Mouse (Mus musculus) midbrain, embryonic 14.5 days (tissue): Measurements from ENCODE around the gene Sgpp1. TPM values are rescaled to one million over a fixed set of nuclear protein-coding genes. Genes with fewer than 3 reads are reported as not detected.

Source experiments
- ATAC-seq: fragments of 200-750 bp; cut with Nextera tagmentation; 2 replicates; pipeline ENCODE4 v1.8.0; 2017; ENCODE audit warnings: moderate number of reproducible peaks, moderate library complexity; ENCODE audit not compliant: low FRiP score, low TSS enrichment
- DNase-seq: peaks from one replicate; pipeline ENCODE4 v3.0.0-alpha.2; 2015
- H3K27ac ChIP-seq: fragments of 300-500 bp; sonication (generic); replicated peaks from 2 replicates; pipeline ENCODE4 v1.5.1; 2014; ENCODE audit warnings: mild to moderate bottlenecking, low read depth, low read length, moderate library complexity
- H3K27me3 ChIP-seq: fragments of 300-500 bp; sonication (generic); 2 replicates; pipeline ENCODE4 v1.6.1; 2014; ENCODE audit warnings: low read length, control low read depth, mixed read lengths; ENCODE audit not compliant: control insufficient read depth, insufficient read depth
- H3K36me3 ChIP-seq: fragments of 300-500 bp; sonication (generic); 2 replicates; pipeline ENCODE4 v1.6.1; 2014; ENCODE audit warnings: low read length, control low read depth; ENCODE audit not compliant: control insufficient read depth, insufficient read depth
- H3K4me1 ChIP-seq: fragments of 300-500 bp; sonication (generic); 2 replicates; pipeline ENCODE4 v1.6.1; 2014; ENCODE audit warnings: mild to moderate bottlenecking, antibody characterized with exemption, low read length, control low read depth; ENCODE audit not compliant: control insufficient read depth, insufficient read depth
- H3K4me2 ChIP-seq: fragments of 300-500 bp; sonication (generic); 2 replicates; pipeline ENCODE4 v1.6.1; 2014; ENCODE audit warnings: mild to moderate bottlenecking, low read length, moderate library complexity
- H3K4me3 ChIP-seq: fragments of 300-500 bp; sonication (generic); replicated peaks from 2 replicates; pipeline ENCODE4 v1.5.1; 2014; ENCODE audit warnings: low read depth, low read length
- H3K9ac ChIP-seq: fragments of 300-500 bp; sonication (generic); replicated peaks from 2 replicates; pipeline ENCODE4 v1.6.1; 2014; ENCODE audit warnings: mild to moderate bottlenecking, low read length, moderate library complexity
- H3K9me3 ChIP-seq: fragments of 300-500 bp; sonication (generic); 2 replicates; pipeline ENCODE4 v1.6.1; 2016; ENCODE audit warnings: low read length, control low read depth, mixed read lengths; ENCODE audit not compliant: control insufficient read depth
- WGBS: fragments of 180-500 bp; shearing (Covaris S2); extraction: QIAGEN DNeasy Blood & Tissue Kit; methylation state at CpG from one replicate; pipeline ENCODE4 v1.1.7; 2014; 5-methylcytosine and 5-hydroxymethylcytosine counted together
- polyA plus RNA-seq: library from polyadenylated mRNA; unstranded; fragments of >200 nt; fragmentation: Nextera tagmentation; extraction: Ambion mirVana; gene quantifications from 2 replicates; pipeline ENCODE4 v1.2.1, GENCODE M21; 2014

Gene Sgpp1
- polyA plus RNA-seq, 1 experiment from 2014 or later = 14.6 TPM

GRCm38 (mm10) chr12:75765751-75766150, 30.2 kb upstream of the Sgpp1 start:
- Histone ChIP-seq H3K9ac (no peak overlapping the region), H3K4me2 (no peak overlapping the region), H3K27ac (no peak overlapping the region), H3K27me3 (no peaks in the 10 kb centered on the region), H3K36me3 (no peaks in the 10 kb centered on the region), H3K4me3 (no peak overlapping the region), H3K9me3 (no peaks in the 10 kb centered on the region), H3K4me1 (no peaks in the 10 kb centered on the region)
- WGBS = 91% methylated on average over 3 of the region's 3 CpGs
- ATAC-seq = no peak
- DNase-seq = no peak

DNA sequence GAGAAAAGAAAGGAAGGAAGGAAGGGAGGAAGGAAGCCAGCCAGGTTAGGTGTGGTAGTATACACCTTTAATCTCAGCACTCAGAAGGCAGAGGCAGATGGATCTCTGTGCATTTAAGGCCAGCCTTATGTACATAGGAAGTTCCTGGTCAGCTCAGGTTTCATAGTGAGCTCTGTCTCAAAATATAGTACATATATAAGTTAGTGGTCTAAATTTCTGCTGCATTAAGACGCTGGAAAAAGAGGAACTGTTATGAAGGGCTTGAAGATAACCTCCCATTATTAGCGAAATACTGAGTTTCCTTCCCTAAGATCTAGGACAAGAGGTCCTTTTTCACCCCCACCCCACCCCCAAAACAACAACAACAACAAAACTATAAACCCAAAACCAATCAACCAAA, 20.9 kb upstream of the Sgpp1 start:
- H3K4me2 ChIP-seq = no peak overlapping the region
- no peaks in the 10 kb centered on the region for H3K4me1 ChIP-seq
- 93% methylated on average over 2 of the region's 2 CpGs for WGBS
- H3K9me3 ChIP-seq = no peaks in the 10 kb centered on the region
- no peak overlapping the region for H3K27ac ChIP-seq
- ATAC-seq (no peak), DNase-seq (no peak)
- H3K9ac ChIP-seq = no peak overlapping the region
- H3K4me3 ChIP-seq = no peak overlapping the region
- no peaks in the 10 kb centered on the region for H3K27me3 ChIP-seq
- no peaks in the 10 kb centered on the region for H3K36me3 ChIP-seq

GRCm38 (mm10) chr12:75753730-75754129, 18.2 kb upstream of the Sgpp1 start:
- no peak overlapping the region for H3K4me2 ChIP-seq
- WGBS = 92% methylated on average over 8 of the region's 8 CpGs
- H3K4me1 ChIP-seq = no peaks in the 10 kb centered on the region
- no peaks in the 10 kb centered on the region for H3K36me3 ChIP-seq
- H3K27me3 ChIP-seq = no peaks in the 10 kb centered on the region
- ATAC-seq (no peak), DNase-seq (no peak)
- H3K4me3 ChIP-seq = no peak overlapping the region
- no peaks in the 10 kb centered on the region for H3K9me3 ChIP-seq
- H3K27ac ChIP-seq = no peak overlapping the region
- H3K9ac ChIP-seq = no peak overlapping the region

DNA sequence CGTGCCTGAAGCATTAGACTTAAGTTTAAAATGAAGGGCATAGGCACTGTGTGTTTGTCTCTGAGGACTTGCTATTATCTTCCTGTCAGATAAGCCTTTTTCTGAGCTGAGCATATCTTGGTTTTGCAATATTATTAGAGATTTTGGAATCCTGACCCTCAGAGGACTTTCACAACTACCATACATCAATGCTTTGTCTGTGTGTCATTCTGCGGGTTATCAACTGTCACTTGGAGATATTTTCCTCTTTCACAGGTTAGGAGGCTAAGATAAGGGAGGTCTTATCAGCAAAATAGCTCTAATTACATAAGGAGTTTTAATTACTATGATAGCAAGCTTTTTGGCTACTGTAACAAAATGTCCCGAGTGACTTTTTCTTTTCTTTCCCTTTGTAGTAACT, 16.5 kb upstream of the Sgpp1 start:
- Histone ChIP-seq H3K9ac (no peak overlapping the region), H3K27me3 (no peaks in the 10 kb centered on the region), H3K27ac (no peak overlapping the region), H3K4me2 (no peak overlapping the region), H3K36me3 (no peaks in the 10 kb centered on the region), H3K4me3 (no peak overlapping the region), H3K4me1 (no peaks in the 10 kb centered on the region), H3K9me3 (no peaks in the 10 kb centered on the region)
- DNase-seq (no peak), ATAC-seq (no peak)
- WGBS = 88% methylated on average over 3 of the region's 3 CpGs

DNA sequence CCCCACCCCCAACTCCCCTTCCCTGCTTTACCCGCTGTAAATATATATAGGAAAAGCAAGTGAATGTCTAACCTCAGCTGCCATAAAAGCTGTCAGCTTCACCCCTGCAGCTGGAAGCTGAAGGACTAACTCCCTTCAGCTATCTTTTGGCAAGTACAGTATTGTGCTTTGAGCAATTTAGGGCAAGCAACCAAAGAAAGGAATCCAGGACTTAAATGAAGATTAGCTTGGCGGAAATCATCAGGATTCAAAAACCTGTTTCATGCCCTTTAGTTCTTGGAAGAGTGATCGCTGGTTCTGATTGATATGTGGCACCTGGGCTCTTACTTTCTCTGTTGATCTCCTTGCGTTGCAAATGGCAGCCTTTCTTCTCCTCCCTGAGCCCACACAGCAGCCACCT, 13.0 kb upstream of the Sgpp1 start:
- DNase-seq (no peak), ATAC-seq (no peak)
- WGBS = 63% methylated on average over 4 of the region's 4 CpGs
- no peaks in the 10 kb centered on the region for H3K4me1 ChIP-seq
- H3K36me3 ChIP-seq = no peaks in the 10 kb centered on the region
- H3K4me2 ChIP-seq = no peak overlapping the region
- no peak overlapping the region for H3K4me3 ChIP-seq
- no peak overlapping the region for H3K27ac ChIP-seq
- no peaks in the 10 kb centered on the region for H3K9me3 ChIP-seq
- H3K9ac ChIP-seq = no peak overlapping the region
- no peaks in the 10 kb centered on the region for H3K27me3 ChIP-seq

DNA sequence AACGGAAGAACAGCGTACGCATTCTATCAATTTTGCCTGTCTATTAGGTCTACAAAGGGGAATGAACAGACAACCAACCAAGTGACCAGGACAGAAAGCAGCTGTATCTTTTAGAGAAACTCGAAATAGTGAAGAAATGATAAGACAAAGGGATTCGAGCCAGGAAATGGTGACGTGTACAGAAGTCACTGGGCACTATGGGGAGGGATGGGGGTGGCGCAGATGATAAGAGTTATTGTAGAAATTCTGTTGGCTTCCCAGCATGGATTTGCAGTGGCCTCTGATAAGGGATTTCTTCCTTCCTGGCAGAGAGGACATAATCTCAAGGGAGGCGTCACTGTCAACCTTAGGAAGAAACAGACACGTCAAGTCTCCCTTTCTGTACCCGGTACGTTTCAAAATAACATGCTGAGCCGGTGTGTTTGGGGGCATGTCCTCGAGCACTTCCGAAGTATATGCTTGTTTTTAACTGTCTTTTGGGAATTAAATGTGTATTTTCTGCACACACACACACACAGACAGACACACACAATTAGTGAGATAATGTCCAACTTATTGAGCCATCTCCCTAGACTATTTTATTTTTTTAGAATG, 10.3 kb upstream of the Sgpp1 start:
- no peak for DNase-seq

DNA sequence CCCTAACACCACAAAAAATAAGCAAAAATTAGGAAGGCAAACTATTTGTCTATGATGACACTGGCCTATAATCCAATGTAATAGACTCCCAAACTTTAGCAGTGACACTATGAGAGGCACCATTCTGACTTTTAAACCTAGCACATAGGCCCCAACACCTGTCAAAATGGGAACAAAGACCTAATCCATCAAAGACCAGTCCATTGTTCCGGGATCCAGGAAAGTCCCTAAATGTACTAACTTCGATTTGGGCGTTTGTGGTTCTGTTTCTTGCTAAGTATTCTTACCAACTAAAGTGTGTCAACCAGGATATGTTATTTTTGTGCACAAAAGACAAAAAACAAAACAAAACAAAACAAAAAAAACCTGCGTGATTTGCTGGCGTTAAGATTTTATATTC, 6.6 kb upstream of the Sgpp1 start:
- 67% methylated on average over 5 of the region's 5 CpGs for WGBS
- DNase-seq (no peak), ATAC-seq (no peak)
- Histone ChIP-seq H3K4me3 (no peak overlapping the region), H3K9me3 (no peaks in the 10 kb centered on the region), H3K4me1 (no peaks in the 10 kb centered on the region), H3K4me2 (no peak overlapping the region), H3K27ac (no peak overlapping the region), H3K27me3 (no peaks in the 10 kb centered on the region), H3K9ac (no peak overlapping the region), H3K36me3 (no peaks in the 10 kb centered on the region)

More for the DNA sequence above, 10.3 kb upstream of the Sgpp1 start:
- H3K36me3 ChIP-seq = no peaks in the 10 kb centered on the region
- 71% methylated on average over 14 of the region's 14 CpGs for WGBS
- ATAC-seq = no peak
- no peak overlapping the region for H3K4me2 ChIP-seq
- H3K9ac ChIP-seq = no peak overlapping the region
- H3K9me3 ChIP-seq = no peaks in the 10 kb centered on the region
- H3K4me3 ChIP-seq = no peak overlapping the region
- H3K27ac ChIP-seq = no peak overlapping the region
- no peaks in the 10 kb centered on the region for H3K4me1 ChIP-seq
- no peaks in the 10 kb centered on the region for H3K27me3 ChIP-seq

GRCm38 (mm10) chr12:75741273-75741672, 5.7 kb upstream of the Sgpp1 start:
- no peak for DNase-seq
- WGBS = 66% methylated on average over 2 of the region's 2 CpGs
- H3K27me3 ChIP-seq = no peaks in the 10 kb centered on the region

DNA sequence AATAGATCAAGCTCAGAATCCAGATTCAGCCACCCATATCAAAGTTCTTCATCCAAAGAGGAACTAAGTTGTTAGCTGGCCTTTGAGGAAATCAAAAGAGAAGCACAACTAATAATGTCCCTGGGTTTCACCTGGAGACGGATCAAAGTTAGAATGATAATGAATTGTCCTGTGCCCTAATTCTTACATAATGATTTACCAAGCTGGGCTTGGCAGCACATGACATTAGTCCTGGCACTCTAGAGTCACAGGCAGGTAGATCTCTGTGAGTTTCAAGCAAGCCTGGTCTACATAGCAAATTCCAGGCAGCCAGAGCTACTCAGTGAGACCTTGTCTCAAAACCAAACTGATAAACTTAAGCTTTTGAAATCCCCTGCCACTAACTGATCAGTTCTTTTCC, 4.9 kb upstream of the Sgpp1 start:
- Histone ChIP-seq H3K4me2 (no peak overlapping the region), H3K27me3 (no peaks in the 10 kb centered on the region), H3K27ac (no peak overlapping the region), H3K4me1 (no peaks in the 10 kb centered on the region), H3K4me3 (no peak overlapping the region), H3K36me3 (no peaks in the 10 kb centered on the region), H3K9ac (no peak overlapping the region), H3K9me3 (no peaks in the 10 kb centered on the region)
- ATAC-seq = no peak
- 86% methylated on average over 1 of the region's 1 CpGs for WGBS
- DNase-seq = no peak

More at GRCm38 (mm10) chr12:75741273-75741672, 5.7 kb upstream of the Sgpp1 start:
- H3K9me3 ChIP-seq = no peaks in the 10 kb centered on the region
- H3K9ac ChIP-seq = no peak overlapping the region
- no peak for ATAC-seq
- H3K4me2 ChIP-seq = no peak overlapping the region
- no peak overlapping the region for H3K27ac ChIP-seq
- H3K4me1 ChIP-seq = no peaks in the 10 kb centered on the region
- H3K36me3 ChIP-seq = no peaks in the 10 kb centered on the region
- H3K4me3 ChIP-seq = no peak overlapping the region
